Mouse (Mus musculus) midbrain, embryonic 16.5 days (tissue): ENCODE results near the gene Tec. TPM values are rescaled to one million over a fixed set of nuclear protein-coding genes. Genes with fewer than 3 reads are reported as not detected.

ENCODE experiments used
- ATAC-seq: fragments of 200-750 bp; cut with Nextera tagmentation; 2 replicates; pipeline ENCODE4 v1.8.0; 2017; ENCODE audit warnings: moderate TSS enrichment
- H3K27ac ChIP-seq: fragments of 300-500 bp; sonication (generic); 2 replicates; pipeline ENCODE4 v1.5.1; 2014; ENCODE audit warnings: mild to moderate bottlenecking, low read length, mixed read lengths
- H3K27me3 ChIP-seq: fragments of 300-500 bp; sonication (generic); 2 replicates; pipeline ENCODE4 v1.6.1; 2014; ENCODE audit warnings: low read depth, low read length, mixed read lengths; ENCODE audit not compliant: control insufficient read depth, insufficient read depth
- H3K36me3 ChIP-seq: fragments of 300-500 bp; sonication (generic); 2 replicates; pipeline ENCODE4 v1.6.1; 2014; ENCODE audit warnings: mild to moderate bottlenecking, low read length, moderate library complexity, mixed read lengths; ENCODE audit not compliant: control insufficient read depth, insufficient read depth
- H3K4me1 ChIP-seq: fragments of 300-500 bp; sonication (generic); 2 replicates; pipeline ENCODE4 v1.6.1; 2014; ENCODE audit warnings: mild to moderate bottlenecking, low read length, mixed read lengths; ENCODE audit not compliant: control insufficient read depth, insufficient read depth
- H3K4me2 ChIP-seq: fragments of 300-500 bp; sonication (generic); 2 replicates; pipeline ENCODE4 v1.6.1; 2014; ENCODE audit warnings: mild to moderate bottlenecking, low read length, mixed read lengths
- H3K4me3 ChIP-seq: fragments of 300-500 bp; sonication (generic); 2 replicates; pipeline ENCODE4 v1.5.1; 2014; ENCODE audit warnings: low read depth, mild to moderate bottlenecking, low read length, moderate library complexity, mixed read lengths
- H3K9ac ChIP-seq: fragments of 300-500 bp; sonication (generic); 2 replicates; pipeline ENCODE4 v1.6.1; 2014; ENCODE audit warnings: low read depth, low read length, mixed read lengths
- H3K9me3 ChIP-seq: fragments of 300-500 bp; sonication (generic); replicated peaks from 2 replicates; pipeline ENCODE4 v1.6.1; 2014; ENCODE audit warnings: mild to moderate bottlenecking, low read length, mixed read lengths; ENCODE audit not compliant: control insufficient read depth, poor library complexity, severe bottlenecking
- WGBS: fragments of 180-500 bp; shearing (Covaris S2); extraction: QIAGEN DNeasy Blood & Tissue Kit; methylation state at CpG from one replicate; pipeline ENCODE4 v1.1.7; 2014; 5-methylcytosine and 5-hydroxymethylcytosine counted together
- polyA plus RNA-seq: library from polyadenylated mRNA; unstranded; fragments of >200 nt; fragmentation: Nextera tagmentation; extraction: Ambion mirVana; gene quantifications from 2 replicates; pipeline ENCODE4 v1.2.1, GENCODE M21; 2015

Gene Tec
- polyA plus RNA-seq, 1 experiment from 2014 or later, result 5.4 TPM

GRCm38 (mm10) chr5:72706722-72707121 is 161.6 kb downstream of the Tec start:
- no peak overlapping the region for H3K4me3 ChIP-seq
- H3K27ac ChIP-seq, result no peak overlapping the region
- no peaks in the 10 kb centered on the region for H3K9me3 ChIP-seq
- H3K27me3 ChIP-seq, result no peaks in the 10 kb centered on the region
- no peaks in the 10 kb centered on the region for H3K36me3 ChIP-seq
- no peak overlapping the region for H3K9ac ChIP-seq
- WGBS, result 71% methylated on average over 10 of the region's 10 CpGs
- H3K4me1 ChIP-seq, result no peaks in the 10 kb centered on the region
- ATAC-seq, result no peak
- no peak overlapping the region for H3K4me2 ChIP-seq

GRCm38 (mm10) chr5:72706095-72706494 is 162.2 kb downstream of the Tec start:
- no peak overlapping the region for H3K4me2 ChIP-seq
- no peaks in the 10 kb centered on the region for H3K36me3 ChIP-seq
- ATAC-seq, result no peak
- no peaks in the 10 kb centered on the region for H3K27me3 ChIP-seq
- no peaks in the 10 kb centered on the region for H3K9me3 ChIP-seq
- no peak overlapping the region for H3K9ac ChIP-seq
- H3K4me3 ChIP-seq, result no peak overlapping the region
- WGBS, result 41% methylated on average over 10 of the region's 10 CpGs
- no peak overlapping the region for H3K27ac ChIP-seq
- H3K4me1 ChIP-seq, result no peaks in the 10 kb centered on the region

Other genes starting within 250 kb of the Tec start
- not detected in 2 replicates for gene Cnga1, start 224.2 kb downstream of the Tec start, polyA plus RNA-seq
- 0.54 and 0.70 TPM in 2 replicates for gene Nipal1, start 220.7 kb downstream of the Tec start, polyA plus RNA-seq
- gene Txk, start 115.7 kb downstream of the Tec start, polyA plus RNA-seq, result 0.19 TPM in 1 of 2 replicates, not detected in the other
- gene Slain2, start 45.8 kb upstream of the Tec start, polyA plus RNA-seq, result 15.1 and 15.2 TPM in 2 replicates
- not detected in 2 replicates for gene Gm10135, start 106.2 kb upstream of the Tec start, polyA plus RNA-seq
- gene Slc10a4, start 138.4 kb upstream of the Tec start, polyA plus RNA-seq, result 25.3 and 28.9 TPM in 2 replicates